Mouse (Mus musculus) testis, adult 2 months (tissue): ENCODE measurements around the gene Pgm5. TPM values are rescaled to one million over a fixed set of nuclear protein-coding genes. Genes with fewer than 3 reads are reported as not detected.

ENCODE experiments used
- H3K27ac ChIP-seq: fragments of 200-500 bp; 2 replicates; pipeline ENCODE4 v1.5.1; 2012; ENCODE audit warnings: low read depth, low read length; ENCODE audit not compliant: control insufficient read depth, insufficient read depth
- H3K27me3 ChIP-seq: fragments of 200-500 bp; 2 replicates; pipeline ENCODE4 v1.6.1; 2012; ENCODE audit warnings: mild to moderate bottlenecking, low read length, moderate library complexity; ENCODE audit not compliant: control insufficient read depth, insufficient read depth
- H3K36me3 ChIP-seq: fragments of 200-500 bp; 2 replicates; pipeline ENCODE4 v1.6.1; 2012; ENCODE audit warnings: mild to moderate bottlenecking, low read length; ENCODE audit not compliant: control insufficient read depth, insufficient read depth
- H3K4me1 ChIP-seq: fragments of 200-500 bp; 2 replicates; pipeline ENCODE4 v1.6.1; 2012; ENCODE audit warnings: low read length; ENCODE audit not compliant: control insufficient read depth, insufficient read depth
- H3K4me3 ChIP-seq: fragments of 200-500 bp; 2 replicates; pipeline ENCODE4 v1.5.1; 2012; ENCODE audit warnings: low read depth, mild to moderate bottlenecking, low read length, moderate library complexity, mixed read lengths; ENCODE audit not compliant: control insufficient read depth
- CTCF ChIP-seq: fragments of 200-500 bp; IDR thresholded peaks from 2 replicates; pipeline ENCODE4 v1.5.1; 2012; ENCODE audit warnings: low read depth, mild to moderate bottlenecking, inconsistent platforms, low read length, moderate library complexity; ENCODE audit not compliant: control insufficient read depth, insufficient read depth, insufficient replicate concordance
- POLR2A ChIP-seq: fragments of 200-500 bp; IDR thresholded peaks from 2 replicates; pipeline ENCODE4 v1.6.1; 2012; ENCODE audit warnings: low read depth, mild to moderate bottlenecking, inconsistent platforms, low read length, moderate library complexity; ENCODE audit not compliant: control insufficient read depth
- polyA plus RNA-seq: library from polyadenylated mRNA; depleted of rRNA; stranded (reverse); fragments of >200 nt; gene quantifications from 2 replicates; pipeline ENCODE4 v1.2.3, GENCODE M21; 2012

Pgm5 gene
- polyA plus RNA-seq, 1 experiment, result 0.38 TPM

GRCm38 (mm10) chr19:24754440-24754785, 107.2 kb downstream of the Pgm5 start:
- no peak for TF ChIP-seq POLR2A
- TF ChIP-seq CTCF, result no peak

GRCm38 (mm10) chr19:24753617-24754439, 107.8 kb downstream of the Pgm5 start:
- no peak for TF ChIP-seq POLR2A
- TF ChIP-seq CTCF, result no peak
- no peaks in the 10 kb centered on the region for H3K36me3 ChIP-seq
- no peak overlapping the region for H3K4me3 ChIP-seq
- H3K27me3 ChIP-seq, result no peaks in the 10 kb centered on the region
- no peaks in the 10 kb centered on the region for H3K4me1 ChIP-seq
- H3K27ac ChIP-seq, result no peak overlapping the region

More at GRCm38 (mm10) chr19:24754440-24754785, 107.2 kb downstream of the Pgm5 start:
- H3K4me1 ChIP-seq, result no peaks in the 10 kb centered on the region
- H3K4me3 ChIP-seq, result no peak overlapping the region
- H3K27me3 ChIP-seq, result no peaks in the 10 kb centered on the region
- no peak overlapping the region for H3K27ac ChIP-seq
- H3K36me3 ChIP-seq, result no peaks in the 10 kb centered on the region

- Histone ChIP-seq H3K4me3 (no peak overlapping the region), H3K4me1 (no peaks in the 10 kb centered on the region), H3K36me3 (no peaks in the 10 kb centered on the region), H3K27ac (no peak overlapping the region), H3K27me3 (no peaks in the 10 kb centered on the region)
- TF ChIP-seq CTCF, result no peak
- no peak for TF ChIP-seq POLR2A
These were observed 108.6 kb downstream of the Pgm5 start for GRCm38 (mm10) chr19:24752873-24753538.

GRCm38 (mm10) chr19:24746266-24746875, 115.3 kb downstream of the Pgm5 start:
- Histone ChIP-seq H3K4me3 (no peak overlapping the region), H3K4me1 (no peaks in the 10 kb centered on the region), H3K27me3 (no peaks in the 10 kb centered on the region), H3K27ac (no peak overlapping the region), H3K36me3 (no peaks in the 10 kb centered on the region)
- TF ChIP-seq POLR2A, result no peak
- no peak for TF ChIP-seq CTCF

- H3K27me3 ChIP-seq, result no peaks in the 10 kb centered on the region
- no peak overlapping the region for H3K4me3 ChIP-seq
- no peaks in the 10 kb centered on the region for H3K36me3 ChIP-seq
- H3K27ac ChIP-seq, result no peak overlapping the region
- TF ChIP-seq CTCF (no peak), POLR2A (no peak)
- no peaks in the 10 kb centered on the region for H3K4me1 ChIP-seq
These were observed 119.0 kb downstream of the Pgm5 start for GRCm38 (mm10) chr19:24742606-24743005.

GRCm38 (mm10) chr19:24738786-24739185, 122.9 kb downstream of the Pgm5 start:
- Histone ChIP-seq H3K27ac (no peak overlapping the region), H3K4me3 (no peak overlapping the region), H3K4me1 (no peaks in the 10 kb centered on the region), H3K27me3 (no peaks in the 10 kb centered on the region), H3K36me3 (no peaks in the 10 kb centered on the region)
- no peak for TF ChIP-seq POLR2A
- TF ChIP-seq CTCF, result no peak

- Histone ChIP-seq H3K36me3 (no peaks in the 10 kb centered on the region), H3K4me1 (no peaks in the 10 kb centered on the region), H3K27ac (no peak overlapping the region), H3K27me3 (no peaks in the 10 kb centered on the region), H3K4me3 (no peak overlapping the region)
- TF ChIP-seq POLR2A (no peak), CTCF (no peak)
These were observed 123.6 kb downstream of the Pgm5 start for GRCm38 (mm10) chr19:24738026-24738425.
